Mouse (Mus musculus) hindbrain, embryonic 14.5 days (tissue): ENCODE data around the gene Plxdc1. TPM values are rescaled to one million over a fixed set of nuclear protein-coding genes. Genes with fewer than 3 reads are reported as not detected.

Experiments
- ATAC-seq: fragments of 200-750 bp; cut with Nextera tagmentation; 2 replicates; pipeline ENCODE4 v1.8.0; 2017; ENCODE audit warnings: moderate number of reproducible peaks, mild to moderate bottlenecking, moderate TSS enrichment, moderate library complexity; ENCODE audit not compliant: low FRiP score
- DNase-seq: peaks from one replicate; pipeline ENCODE4 v3.0.0-alpha.2; 2015; ENCODE audit warnings: low spot score
- H3K27ac ChIP-seq: fragments of 300-500 bp; sonication (generic); 2 replicates; pipeline ENCODE4 v1.5.1; 2014; ENCODE audit warnings: mild to moderate bottlenecking, moderate library complexity
- H3K27me3 ChIP-seq: fragments of 300-500 bp; sonication (generic); 2 replicates; pipeline ENCODE4 v1.6.1; 2014; ENCODE audit warnings: mild to moderate bottlenecking, low read length, mixed read lengths; ENCODE audit not compliant: control insufficient read depth, insufficient read depth
- H3K36me3 ChIP-seq: fragments of 300-500 bp; sonication (generic); replicated peaks from 2 replicates; pipeline ENCODE4 v1.6.1; 2014; ENCODE audit not compliant: control insufficient read depth, insufficient read depth
- H3K4me1 ChIP-seq: fragments of 300-500 bp; sonication (generic); replicated peaks from 2 replicates; pipeline ENCODE4 v1.6.1; 2014; ENCODE audit warnings: antibody characterized with exemption, low read length, mixed read lengths; ENCODE audit not compliant: control insufficient read depth, insufficient read depth
- H3K4me2 ChIP-seq: fragments of 300-500 bp; sonication (generic); replicated peaks from 2 replicates; pipeline ENCODE4 v1.6.1; 2014; ENCODE audit warnings: mild to moderate bottlenecking, moderate library complexity
- H3K4me3 ChIP-seq: fragments of 300-500 bp; sonication (generic); replicated peaks from 2 replicates; pipeline ENCODE4 v1.5.1; 2014; ENCODE audit warnings: mild to moderate bottlenecking, low read length
- H3K9ac ChIP-seq: fragments of 300-500 bp; sonication (generic); 2 replicates; pipeline ENCODE4 v1.6.1; 2014
- H3K9me3 ChIP-seq: fragments of 300-500 bp; sonication (generic); 2 replicates; pipeline ENCODE4 v1.6.1; 2016; ENCODE audit warnings: low read length; ENCODE audit not compliant: control insufficient read depth
- WGBS: fragments of 180-500 bp; shearing (Covaris S2); extraction: QIAGEN DNeasy Blood & Tissue Kit; methylation state at CpG from one replicate; pipeline ENCODE4 v1.1.7; 2014; 5-methylcytosine and 5-hydroxymethylcytosine counted together
- polyA plus RNA-seq: library from polyadenylated mRNA; unstranded; fragments of >200 nt; fragmentation: Nextera tagmentation; extraction: Ambion mirVana; gene quantifications from 2 replicates; pipeline ENCODE4 v1.2.1, GENCODE M21; 2014

Gene Plxdc1
- polyA plus RNA-seq, 1 experiment from 2014 or later = 0.90 TPM

- DNase-seq = no peak
- H3K27me3 ChIP-seq = peaks cover 28% of the 10 kb centered on the region
- peak overlapping the region; percentile 58; the same call in 1 of the 2 replicates for H3K9ac ChIP-seq
- peak overlapping the region; percentile 85 for H3K4me2 ChIP-seq
- 33% methylated on average over 15 of the region's 17 CpGs for WGBS
- H3K4me3 ChIP-seq = peak overlapping the region; percentile 82
- ATAC-seq = no peak
- no peaks in the 10 kb centered on the region for H3K9me3 ChIP-seq
- H3K27ac ChIP-seq = no peak overlapping the region
- no peaks in the 10 kb centered on the region for H3K36me3 ChIP-seq
- peaks cover 14% of the 10 kb centered on the region for H3K4me1 ChIP-seq
These were observed 658 bp upstream of the Plxdc1 start for GRCm38 (mm10) chr11:97986738-97987465.

DNA sequence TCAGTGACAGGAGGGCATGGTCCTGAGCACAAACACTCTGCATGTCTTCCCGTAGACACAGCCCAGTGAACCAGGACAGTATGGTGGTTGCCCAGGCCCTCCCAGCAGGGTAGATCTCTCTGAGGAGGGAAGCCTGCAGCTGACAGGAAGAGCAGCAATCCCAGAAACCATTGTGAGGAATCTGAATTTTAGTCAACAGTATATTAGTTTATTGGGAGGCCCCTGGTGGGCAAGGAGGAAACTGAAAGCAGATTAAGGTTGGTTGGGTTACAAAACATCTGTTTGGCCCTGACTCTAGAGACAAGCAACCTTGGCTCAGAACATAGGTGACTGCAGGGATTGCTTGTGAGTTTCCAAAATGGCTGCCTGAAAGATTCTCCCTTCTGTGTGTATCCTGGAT is 2.3 kb downstream of the Plxdc1 start:
- peaks cover 28% of the 10 kb centered on the region for H3K27me3 ChIP-seq
- H3K9ac ChIP-seq = no peak overlapping the region
- H3K36me3 ChIP-seq = no peaks in the 10 kb centered on the region
- H3K9me3 ChIP-seq = no peaks in the 10 kb centered on the region
- H3K27ac ChIP-seq = no peak overlapping the region
- no peaks in the 10 kb centered on the region for H3K4me1 ChIP-seq
- H3K4me2 ChIP-seq = no peak overlapping the region
- no peak for ATAC-seq
- DNase-seq = no peak
- no peak overlapping the region for H3K4me3 ChIP-seq
- 62% methylated on average over 1 of the region's 1 CpGs for WGBS

GRCm38 (mm10) chr11:97983506-97983905 is 2.7 kb downstream of the Plxdc1 start:
- no peak for ATAC-seq
- no peak overlapping the region for H3K4me2 ChIP-seq
- H3K9ac ChIP-seq = no peak overlapping the region
- no peaks in the 10 kb centered on the region for H3K4me1 ChIP-seq
- DNase-seq = no peak
- no peak overlapping the region for H3K4me3 ChIP-seq
- peaks cover 28% of the 10 kb centered on the region for H3K27me3 ChIP-seq
- H3K36me3 ChIP-seq = no peaks in the 10 kb centered on the region
- H3K27ac ChIP-seq = no peak overlapping the region
- WGBS = 93% methylated on average over 3 of the region's 3 CpGs
- H3K9me3 ChIP-seq = no peaks in the 10 kb centered on the region

- H3K27ac ChIP-seq = no peak overlapping the region
- H3K4me2 ChIP-seq = no peak overlapping the region
- H3K36me3 ChIP-seq = no peaks in the 10 kb centered on the region
- DNase-seq (no peak), ATAC-seq (no peak)
- 90% methylated on average over 9 of the region's 9 CpGs for WGBS
- H3K4me1 ChIP-seq = no peaks in the 10 kb centered on the region
- H3K9me3 ChIP-seq = no peaks in the 10 kb centered on the region
- peaks cover 28% of the 10 kb centered on the region for H3K27me3 ChIP-seq
- H3K4me3 ChIP-seq = no peak overlapping the region
- no peak overlapping the region for H3K9ac ChIP-seq
These were observed 3.5 kb downstream of the Plxdc1 start for GRCm38 (mm10) chr11:97982721-97983120.

- no peak for DNase-seq
- H3K27ac ChIP-seq = no peak overlapping the region
- WGBS = 52% methylated on average over 9 of the region's 9 CpGs
- no peaks in the 10 kb centered on the region for H3K9me3 ChIP-seq
- H3K4me1 ChIP-seq = no peaks in the 10 kb centered on the region
- no peak overlapping the region for H3K9ac ChIP-seq
- no peak overlapping the region for H3K4me3 ChIP-seq
- H3K27me3 ChIP-seq = peaks cover 18% of the 10 kb centered on the region
- no peak overlapping the region for H3K4me2 ChIP-seq
- ATAC-seq = no peak
- no peaks in the 10 kb centered on the region for H3K36me3 ChIP-seq
These were observed 5.7 kb downstream of the Plxdc1 start for GRCm38 (mm10) chr11:97980531-97980966.

DNA sequence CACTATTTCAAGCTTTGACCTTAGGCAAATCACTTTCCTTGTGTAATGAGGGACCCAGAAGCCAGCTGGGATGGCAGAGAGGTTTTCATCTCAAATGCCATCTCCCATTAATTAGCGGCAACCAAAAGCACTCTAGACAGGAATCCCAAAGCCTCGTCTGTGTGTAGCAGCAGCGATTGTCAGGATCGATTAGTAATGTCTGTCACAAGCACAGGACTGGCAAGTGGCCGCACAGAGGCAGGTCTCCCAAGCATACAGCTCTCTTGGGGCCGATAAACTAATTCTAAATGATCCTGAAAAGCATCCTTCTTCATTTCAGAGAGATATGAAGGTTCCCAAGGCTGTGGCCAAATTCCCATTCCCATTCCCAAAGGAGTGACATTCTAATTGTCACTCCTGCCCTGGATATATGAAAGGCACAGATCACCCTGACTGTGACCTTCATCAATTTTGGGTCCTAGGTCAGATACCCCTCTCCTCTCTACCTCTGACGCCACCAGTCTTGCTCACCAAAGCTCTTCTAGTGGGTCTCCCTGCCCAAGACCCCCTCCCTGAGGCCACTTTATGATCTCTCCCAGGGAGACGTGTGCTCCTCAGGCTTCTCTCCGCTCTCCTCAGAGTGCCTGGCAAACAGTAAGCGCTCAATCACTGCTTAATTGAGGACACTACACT is 6.3 kb downstream of the Plxdc1 start:
- WGBS = 65% methylated on average over 10 of the region's 10 CpGs
- H3K4me2 ChIP-seq = no peak overlapping the region
- ATAC-seq (no peak), DNase-seq (no peak)
- no peak overlapping the region for H3K4me3 ChIP-seq
- no peaks in the 10 kb centered on the region for H3K9me3 ChIP-seq
- no peak overlapping the region for H3K27ac ChIP-seq
- H3K36me3 ChIP-seq = no peaks in the 10 kb centered on the region
- H3K27me3 ChIP-seq = peaks cover 12% of the 10 kb centered on the region
- H3K4me1 ChIP-seq = no peaks in the 10 kb centered on the region
- no peak overlapping the region for H3K9ac ChIP-seq

DNA sequence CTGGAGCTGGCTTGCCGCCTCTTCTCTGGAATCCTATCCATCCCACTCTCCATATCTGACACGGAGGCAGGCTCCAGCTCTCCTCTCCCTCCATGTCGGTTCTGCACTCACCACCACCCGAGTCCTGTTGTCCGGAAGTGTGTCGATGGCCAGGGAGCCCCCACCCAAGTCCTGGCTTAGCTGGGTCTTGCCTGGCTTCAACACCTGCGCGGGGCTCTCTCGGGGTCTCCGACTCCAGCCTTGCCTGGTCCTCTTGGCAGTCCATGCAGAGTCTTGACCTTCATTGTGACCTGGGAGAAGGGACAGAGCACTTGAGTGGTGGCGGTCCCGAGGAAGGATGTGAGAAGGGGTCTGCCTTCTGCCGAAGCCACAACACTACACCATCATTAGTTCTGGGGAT is 7.9 kb downstream of the Plxdc1 start:
- Histone ChIP-seq H3K9me3 (no peaks in the 10 kb centered on the region), H3K4me3 (no peak overlapping the region), H3K27me3 (no peaks in the 10 kb centered on the region), H3K27ac (no peak overlapping the region), H3K36me3 (no peaks in the 10 kb centered on the region), H3K4me2 (no peak overlapping the region), H3K4me1 (no peaks in the 10 kb centered on the region), H3K9ac (no peak overlapping the region)
- 88% methylated on average over 13 of the region's 13 CpGs for WGBS
- no peak for DNase-seq
- ATAC-seq = no peak

DNA sequence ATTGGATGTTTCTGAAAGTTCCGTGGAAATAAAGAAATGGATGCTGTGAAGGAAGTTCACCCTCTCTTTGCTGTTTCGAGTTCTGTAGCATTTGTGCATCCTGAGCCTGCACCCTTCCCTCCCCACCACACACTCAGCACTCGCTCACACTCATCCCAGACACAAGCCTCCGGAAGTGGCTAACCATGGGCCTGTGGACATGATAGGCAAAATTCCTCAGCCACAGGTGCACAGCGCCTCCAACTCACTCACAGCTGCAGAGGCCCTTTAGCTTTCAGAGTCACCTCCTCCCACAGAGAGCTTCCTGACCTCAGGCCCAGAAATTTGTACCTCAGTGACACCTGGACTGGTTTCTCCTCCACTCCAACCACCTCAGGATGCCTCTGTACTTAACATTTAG is 8.4 kb downstream of the Plxdc1 start:
- no peak for ATAC-seq
- no peak overlapping the region for H3K4me2 ChIP-seq
- H3K27ac ChIP-seq = no peak overlapping the region
- H3K4me1 ChIP-seq = no peaks in the 10 kb centered on the region
- H3K9me3 ChIP-seq = no peaks in the 10 kb centered on the region
- no peak overlapping the region for H3K9ac ChIP-seq
- no peaks in the 10 kb centered on the region for H3K36me3 ChIP-seq
- no peaks in the 10 kb centered on the region for H3K27me3 ChIP-seq
- 82% methylated on average over 5 of the region's 5 CpGs for WGBS
- no peak overlapping the region for H3K4me3 ChIP-seq
- no peak for DNase-seq

DNA sequence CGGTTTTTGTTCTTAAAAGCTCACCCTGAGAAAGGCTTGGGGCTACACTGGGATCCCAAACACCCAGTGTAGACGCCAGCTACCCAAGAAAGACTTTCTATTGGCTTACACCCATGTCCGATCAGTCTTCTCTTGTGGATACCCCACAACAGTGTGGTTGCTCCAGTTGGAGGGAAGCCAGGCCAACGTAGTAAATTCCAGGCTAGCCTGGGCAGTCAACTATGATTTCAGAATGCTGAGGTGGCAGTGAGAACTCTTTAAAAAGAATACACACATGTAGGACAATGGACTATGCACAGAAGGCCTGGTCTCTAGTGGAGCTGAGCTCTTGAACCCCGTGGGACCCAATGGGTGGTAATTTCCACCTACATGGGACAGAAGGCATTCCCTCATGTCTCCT is 11.5 kb downstream of the Plxdc1 start:
- Histone ChIP-seq H3K27me3 (no peaks in the 10 kb centered on the region), H3K4me1 (no peaks in the 10 kb centered on the region), H3K27ac (no peak overlapping the region), H3K9ac (no peak overlapping the region), H3K4me2 (no peak overlapping the region), H3K36me3 (no peaks in the 10 kb centered on the region), H3K4me3 (no peak overlapping the region), H3K9me3 (no peaks in the 10 kb centered on the region)
- no peak for ATAC-seq
- 86% methylated on average over 5 of the region's 5 CpGs for WGBS
- DNase-seq = no peak
